Mouse (Mus musculus) midbrain, embryonic 11.5 days (tissue): ENCODE data around the gene Eml1. TPM values are rescaled to one million over a fixed set of nuclear protein-coding genes. Genes with fewer than 3 reads are reported as not detected.

Experiments used
- ATAC-seq: fragments of 200-750 bp; cut with Nextera tagmentation; 2 replicates; pipeline ENCODE4 v1.8.0; 2017; ENCODE audit warnings: moderate TSS enrichment, moderate library complexity; ENCODE audit not compliant: low FRiP score
- DNase-seq: peaks from one replicate; pipeline ENCODE4 v3.0.0; 2015; ENCODE audit warnings: low spot score; ENCODE audit errors: missing footprints
- H3K27ac ChIP-seq: fragments of 300-500 bp; sonication (generic); 2 replicates; pipeline ENCODE4 v1.5.1; 2014; ENCODE audit warnings: low read depth, low read length
- H3K27me3 ChIP-seq: fragments of 300-500 bp; sonication (generic); 2 replicates; pipeline ENCODE4 v1.6.1; 2014; ENCODE audit warnings: mild to moderate bottlenecking, low read length, moderate library complexity, mixed read lengths; ENCODE audit not compliant: control insufficient read depth, insufficient read depth
- H3K36me3 ChIP-seq: fragments of 300-500 bp; sonication (generic); 2 replicates; pipeline ENCODE4 v1.6.1; 2014; ENCODE audit warnings: mild to moderate bottlenecking, low read length, moderate library complexity, mixed read lengths; ENCODE audit not compliant: control insufficient read depth, insufficient read depth
- H3K4me1 ChIP-seq: fragments of 300-500 bp; sonication (generic); 2 replicates; pipeline ENCODE4 v1.6.1; 2014; ENCODE audit warnings: low read length; ENCODE audit not compliant: control insufficient read depth, insufficient read depth
- H3K4me2 ChIP-seq: fragments of 300-500 bp; sonication (generic); 2 replicates; pipeline ENCODE4 v1.6.1; 2014; ENCODE audit warnings: mild to moderate bottlenecking, moderate library complexity
- H3K4me3 ChIP-seq: fragments of 300-500 bp; sonication (generic); 2 replicates; pipeline ENCODE4 v1.5.1; 2014; ENCODE audit warnings: low read depth, low read length
- H3K9ac ChIP-seq: fragments of 300-500 bp; sonication (generic); 2 replicates; pipeline ENCODE4 v1.6.1; 2014; ENCODE audit warnings: low read length
- H3K9me3 ChIP-seq: fragments of 300-500 bp; sonication (generic); 2 replicates; pipeline ENCODE4 v1.6.1; 2016; ENCODE audit warnings: low read length; ENCODE audit not compliant: control insufficient read depth
- WGBS: fragments of 180-500 bp; shearing (Covaris S2); extraction: QIAGEN DNeasy Blood & Tissue Kit; methylation state at CpG from one replicate; pipeline ENCODE4 v1.1.7; 2014; 5-methylcytosine and 5-hydroxymethylcytosine counted together
- polyA plus RNA-seq: library from polyadenylated mRNA; unstranded; fragments of >200 nt; fragmentation: Nextera tagmentation; extraction: Ambion mirVana; gene quantifications from 2 replicates; pipeline ENCODE4 v1.2.1, GENCODE M21; 2014

Eml1 gene
- polyA plus RNA-seq: 108 and 111 TPM in 2 replicates

DNA sequence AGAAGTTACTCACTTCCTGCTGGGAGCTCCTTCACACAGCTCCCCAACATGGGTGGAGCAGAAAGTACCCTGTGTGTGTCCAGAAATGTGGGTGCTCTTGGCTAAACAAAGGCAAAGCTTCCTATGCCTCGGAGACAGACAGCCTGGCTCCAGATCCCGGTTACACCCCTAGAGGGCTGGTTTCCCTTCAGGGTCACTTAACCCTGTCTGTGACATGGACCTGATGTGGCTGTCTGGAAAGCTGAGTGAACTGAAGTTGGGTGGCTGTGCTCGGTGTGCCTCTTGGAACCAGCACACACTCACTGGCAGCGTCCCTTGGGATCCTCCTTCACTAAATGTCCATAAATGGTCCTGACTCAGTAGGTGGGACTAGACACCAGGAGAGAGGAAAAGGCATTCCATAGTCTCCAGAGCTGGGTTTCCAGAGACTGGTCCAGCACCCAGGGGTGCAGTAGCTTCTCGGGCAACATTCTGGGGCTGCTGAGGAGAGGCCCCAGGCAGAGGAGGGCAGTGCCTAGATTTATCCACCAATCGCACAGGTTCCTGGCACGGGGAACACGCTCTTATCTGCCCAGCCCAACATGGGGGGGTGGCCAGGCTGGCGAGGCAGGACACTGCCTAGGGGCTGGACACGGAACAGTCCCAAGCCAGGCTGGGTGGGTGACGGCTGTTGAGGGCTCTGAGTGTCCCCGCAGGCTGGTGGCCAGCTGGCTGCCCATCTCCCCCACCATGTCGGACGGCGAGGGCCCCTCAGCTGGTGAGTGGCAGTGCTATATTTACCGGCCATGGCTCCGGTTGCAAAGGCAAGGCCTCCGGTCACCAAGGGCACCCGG, at the start of gene Eml1:
TSS of gene Eml1 (plus strand) at position 362 of the 833 bp plus-strand sequence.
- no peaks in the 10 kb centered on the region for H3K27me3 ChIP-seq
- H3K27ac ChIP-seq: no peak within 1 kb of the TSS
- no peak within 1 kb of the TSS for H3K4me3 ChIP-seq
- H3K4me2 ChIP-seq: no peak within 1 kb of the TSS
- H3K9ac ChIP-seq: no peak within 1 kb of the TSS
- no peaks in the 10 kb centered on the region for H3K9me3 ChIP-seq
- no peak for DNase-seq
- no peaks in the 10 kb centered on the region for H3K4me1 ChIP-seq
- H3K36me3 ChIP-seq: no peaks in the 10 kb centered on the region
- 80% methylated on average over 19 of the region's 19 CpGs for WGBS
- ATAC-seq: no peak

DNA sequence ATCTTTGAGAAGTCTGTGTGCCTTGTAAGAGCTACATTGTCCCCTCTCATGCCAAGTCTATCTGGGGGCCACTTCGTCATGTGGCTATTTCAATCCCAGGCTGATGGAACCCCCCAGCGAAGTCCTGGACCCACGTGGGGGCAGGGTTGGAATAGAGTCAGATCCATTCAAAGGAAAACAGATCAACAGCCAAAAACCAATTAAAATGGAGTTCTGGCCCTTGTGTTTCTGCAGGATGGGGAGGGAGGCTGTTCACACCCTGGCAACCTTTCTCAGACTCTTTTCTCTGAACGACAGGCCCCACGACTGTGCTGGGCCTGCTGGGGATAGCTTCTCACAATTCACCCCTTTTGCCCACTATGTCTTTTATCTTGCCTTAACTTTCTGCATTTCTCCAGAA, 44.4 kb upstream of the Eml1 start:
- no peak overlapping the region for H3K27ac ChIP-seq

DNA sequence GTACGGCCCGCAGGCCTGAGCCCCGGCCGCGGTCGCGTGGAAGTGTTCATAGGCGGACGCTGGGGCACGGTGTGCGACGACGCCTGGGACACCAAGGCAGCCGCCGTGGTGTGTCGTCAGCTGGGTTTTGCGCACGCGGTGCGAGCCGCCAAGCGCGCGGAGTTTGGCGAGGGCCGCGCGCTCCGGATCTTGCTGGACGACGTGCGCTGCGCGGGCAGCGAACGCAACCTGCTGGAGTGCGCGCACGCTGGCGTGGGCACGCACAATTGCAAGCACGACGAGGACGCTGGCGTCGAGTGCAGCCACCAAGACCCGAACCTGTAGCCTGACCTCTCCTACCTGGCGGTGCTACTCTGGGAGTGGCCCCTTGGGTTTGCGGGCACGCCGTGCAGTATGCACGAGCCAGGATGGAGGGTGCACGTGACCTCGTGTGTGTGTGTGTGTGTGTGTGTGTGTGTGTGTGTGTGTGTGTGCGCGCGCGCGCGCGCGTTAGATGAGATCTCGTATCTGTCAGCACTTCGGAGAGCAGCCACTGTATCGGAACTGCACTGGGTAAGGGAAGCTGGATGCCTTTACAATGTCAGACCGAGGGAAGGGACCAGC, 42.8 kb upstream of the Eml1 start:
- H3K4me2 ChIP-seq: peak overlapping the region; percentile 53
- H3K4me3 ChIP-seq: peak overlapping the region; percentile 27
- ATAC-seq (peak; percentile 47), DNase-seq (peak; percentile 94)
- H3K4me1 ChIP-seq: peaks cover 18% of the 10 kb centered on the region
- H3K27ac ChIP-seq: no peak overlapping the region
- peaks cover 24% of the 10 kb centered on the region for H3K27me3 ChIP-seq
- H3K9me3 ChIP-seq: no peaks in the 10 kb centered on the region
- H3K9ac ChIP-seq: peak overlapping the region; percentile 57
- WGBS: 2% methylated on average over 66 of the region's 66 CpGs
- H3K36me3 ChIP-seq: no peaks in the 10 kb centered on the region

More for the DNA sequence above, 44.4 kb upstream of the Eml1 start:
- Histone ChIP-seq H3K27me3 (peaks cover 24% of the 10 kb centered on the region), H3K36me3 (no peaks in the 10 kb centered on the region), H3K4me1 (peaks cover 26% of the 10 kb centered on the region), H3K4me2 (no peak overlapping the region), H3K4me3 (no peak overlapping the region), H3K9me3 (no peaks in the 10 kb centered on the region), H3K9ac (no peak overlapping the region)
- no peak for ATAC-seq
- 49% methylated on average over 5 of the region's 5 CpGs for WGBS
- peak; percentile 84 for DNase-seq

DNA sequence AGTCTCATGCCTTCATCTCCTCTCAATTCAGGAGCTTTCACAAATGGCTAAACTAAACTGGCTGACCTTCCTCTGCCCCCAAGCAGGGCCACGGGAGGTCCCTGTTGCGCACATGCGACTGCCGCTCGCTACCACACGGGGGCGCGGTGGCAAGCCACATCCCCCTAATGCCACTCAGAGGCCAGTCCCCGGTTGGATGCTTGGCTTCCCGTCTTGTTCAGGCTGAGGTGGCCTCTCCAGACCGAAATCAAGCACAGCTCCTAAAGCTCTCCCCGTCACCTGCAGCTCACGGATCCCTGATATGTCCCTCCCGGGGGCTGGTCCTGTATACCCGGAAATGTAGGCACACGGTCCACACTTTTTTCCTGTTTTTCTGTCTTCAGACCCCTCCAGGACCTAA, 37.7 kb upstream of the Eml1 start:
- DNase-seq (peak; percentile 99), ATAC-seq (peak; percentile 45)
- H3K4me3 ChIP-seq: peak overlapping the region; percentile 25
- H3K4me2 ChIP-seq: peak overlapping the region; percentile 54
- peaks cover 22% of the 10 kb centered on the region for H3K4me1 ChIP-seq
- H3K36me3 ChIP-seq: no peaks in the 10 kb centered on the region
- H3K9ac ChIP-seq: peak overlapping the region; percentile 13; the same call in 1 of the 2 replicates
- WGBS: 2% methylated on average over 16 of the region's 16 CpGs
- no peaks in the 10 kb centered on the region for H3K9me3 ChIP-seq
- H3K27me3 ChIP-seq: peaks cover 24% of the 10 kb centered on the region
- H3K27ac ChIP-seq: 0 out of 2 replicates have a peak overlapping the region, but pooled peaks have one; percentile 2

DNA sequence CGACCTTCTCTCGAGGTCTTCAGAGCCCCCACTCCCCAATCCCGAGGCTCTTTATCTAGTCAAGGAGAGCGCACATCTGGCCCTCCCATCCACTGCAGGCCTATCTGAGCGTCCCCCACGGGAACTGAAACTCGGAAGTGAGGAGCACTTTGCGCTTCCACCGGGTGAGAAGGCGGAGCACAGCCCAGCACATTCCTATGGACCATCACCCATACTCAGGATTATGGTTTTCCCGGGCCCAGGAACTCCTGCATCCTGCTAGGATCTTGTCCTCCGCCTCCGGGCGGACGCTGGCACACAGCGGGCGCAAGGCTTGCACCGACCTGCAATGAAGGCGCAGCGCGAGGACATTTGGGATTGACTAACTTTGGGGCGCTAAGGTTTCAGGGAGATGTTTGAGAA, 37.3 kb upstream of the Eml1 start:
- Histone ChIP-seq H3K4me2 (peak overlapping the region; percentile 54), H3K27me3 (peaks cover 21% of the 10 kb centered on the region), H3K9ac (peak overlapping the region; percentile 13; the same call in 1 of the 2 replicates), H3K9me3 (no peaks in the 10 kb centered on the region), H3K4me3 (peak overlapping the region; percentile 25), H3K4me1 (peaks cover 18% of the 10 kb centered on the region), H3K36me3 (no peaks in the 10 kb centered on the region), H3K27ac (0 out of 2 replicates have a peak overlapping the region, but pooled peaks have one; percentile 2)
- WGBS: 2% methylated on average over 22 of the region's 22 CpGs
- DNase-seq (peak; percentile 96), ATAC-seq (peak; percentile 23)

DNA sequence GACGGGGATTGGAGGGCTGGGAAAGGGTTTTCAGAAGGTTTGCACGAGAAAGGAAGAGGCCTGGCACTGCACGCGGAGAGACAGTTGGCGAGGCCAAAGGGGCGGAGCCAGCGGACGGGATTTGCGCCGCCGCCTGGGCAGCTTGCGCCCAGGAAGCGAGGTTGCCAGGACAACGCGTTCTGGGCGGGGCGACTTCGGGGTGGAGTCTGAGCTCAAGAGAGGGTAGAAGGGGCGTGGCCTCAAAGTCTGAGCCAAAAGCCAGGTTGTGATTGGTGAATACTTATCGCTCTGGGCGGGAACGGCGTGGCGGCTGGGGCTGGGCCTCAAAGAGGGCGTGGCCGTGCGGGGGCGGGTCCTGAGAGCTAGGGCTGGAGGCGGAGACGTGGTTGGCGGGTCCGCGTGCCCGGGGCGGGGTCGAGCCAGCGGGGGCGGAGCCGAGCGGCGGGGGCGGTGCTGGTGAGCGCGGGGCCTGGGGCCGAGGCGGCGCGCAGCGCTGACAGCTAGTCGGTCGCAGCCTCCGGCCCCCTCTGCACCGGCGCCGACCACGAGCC, 36.8 kb upstream of the Eml1 start, which contains the start of gene Cyp46a1:
TSS of gene Cyp46a1 (plus strand) at position 487 of the 551 bp plus-strand sequence.
- peak within 1 kb of the TSS; percentile 64 for H3K4me3 ChIP-seq
- peaks cover 16% of the 10 kb centered on the region for H3K27me3 ChIP-seq
- no peaks in the 10 kb centered on the region for H3K36me3 ChIP-seq
- H3K27ac ChIP-seq: 0 out of 2 replicates have a peak within 1 kb of the TSS, but pooled peaks have one; percentile 2
- ATAC-seq (peak; percentile 94), DNase-seq (peak; percentile 100)
- peak within 1 kb of the TSS; percentile 67 for H3K9ac ChIP-seq
- no peaks in the 10 kb centered on the region for H3K9me3 ChIP-seq
- peak within 1 kb of the TSS; percentile 96 for H3K4me2 ChIP-seq
- WGBS: under 1% methylated on average over 50 of the region's 56 CpGs
- H3K4me1 ChIP-seq: peaks cover 15% of the 10 kb centered on the region

DNA sequence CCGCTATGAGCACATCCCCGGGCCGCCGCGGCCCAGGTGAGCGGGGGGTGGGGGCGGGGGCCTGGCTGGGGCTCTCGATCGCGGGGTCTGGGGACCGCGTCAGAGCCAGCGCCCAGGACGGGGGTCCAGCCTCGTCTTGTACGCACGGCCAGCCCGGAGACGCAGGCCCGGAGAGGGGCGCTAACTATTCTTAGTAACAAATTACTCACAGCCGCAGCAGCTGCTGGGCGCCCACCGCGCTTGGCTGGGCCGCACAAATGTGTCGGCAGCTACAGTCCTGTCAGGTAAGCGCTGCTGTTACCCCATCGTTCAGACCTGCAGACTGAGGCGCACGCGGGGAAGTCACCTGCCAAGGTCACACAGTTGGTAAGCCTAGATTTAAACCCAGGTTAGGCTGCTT, 36.2 kb upstream of the Eml1 start:
- H3K36me3 ChIP-seq: no peaks in the 10 kb centered on the region
- peak overlapping the region; percentile 96 for H3K4me2 ChIP-seq
- DNase-seq (no peak), ATAC-seq (no peak)
- peaks cover 15% of the 10 kb centered on the region for H3K4me1 ChIP-seq
- no peak overlapping the region for H3K27ac ChIP-seq
- H3K4me3 ChIP-seq: peak overlapping the region; percentile 64
- peaks cover 14% of the 10 kb centered on the region for H3K27me3 ChIP-seq
- H3K9ac ChIP-seq: peak overlapping the region; percentile 67
- no peaks in the 10 kb centered on the region for H3K9me3 ChIP-seq
- WGBS: 2% methylated on average over 31 of the region's 32 CpGs

DNA sequence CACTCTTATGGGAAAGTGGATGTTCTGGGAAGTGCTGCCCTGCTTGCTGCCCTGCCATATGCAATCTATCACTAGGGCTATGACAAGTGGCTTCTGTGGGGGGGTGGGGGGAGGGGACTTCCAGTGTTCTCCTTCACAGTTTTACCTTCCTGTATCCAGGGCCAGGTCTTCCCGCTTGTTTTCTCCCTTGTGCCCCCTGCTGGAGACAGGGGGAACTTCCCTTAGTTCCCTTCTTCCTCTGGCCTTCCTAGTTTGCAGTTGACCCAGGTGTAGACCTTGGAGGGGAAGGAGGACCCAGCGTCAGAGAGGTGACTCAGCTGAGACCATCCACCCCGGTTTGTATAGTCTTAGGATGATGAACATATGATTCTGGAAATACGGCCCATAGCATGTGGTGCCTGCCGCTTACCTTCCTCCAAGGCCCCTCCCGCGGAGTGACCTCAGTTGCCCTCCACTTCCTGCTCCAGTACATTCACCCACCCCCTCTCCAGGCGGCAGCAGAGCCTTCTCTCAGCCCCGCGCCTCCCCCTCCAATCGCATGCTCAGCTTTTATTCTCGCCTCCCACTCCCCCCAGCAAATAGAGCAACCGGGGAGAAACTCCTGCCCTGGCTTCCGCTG, 32.1 kb upstream of the Eml1 start:
- Histone ChIP-seq H3K9ac (no peak overlapping the region), H3K4me3 (no peak overlapping the region), H3K4me2 (no peak overlapping the region), H3K36me3 (no peaks in the 10 kb centered on the region), H3K4me1 (peaks cover 7% of the 10 kb centered on the region), H3K9me3 (no peaks in the 10 kb centered on the region), H3K27ac (no peak overlapping the region), H3K27me3 (peaks cover 14% of the 10 kb centered on the region)
- ATAC-seq (no peak), DNase-seq (peak; percentile 94)
- 31% methylated on average over 14 of the region's 14 CpGs for WGBS
